In the genomic region with DNA sequence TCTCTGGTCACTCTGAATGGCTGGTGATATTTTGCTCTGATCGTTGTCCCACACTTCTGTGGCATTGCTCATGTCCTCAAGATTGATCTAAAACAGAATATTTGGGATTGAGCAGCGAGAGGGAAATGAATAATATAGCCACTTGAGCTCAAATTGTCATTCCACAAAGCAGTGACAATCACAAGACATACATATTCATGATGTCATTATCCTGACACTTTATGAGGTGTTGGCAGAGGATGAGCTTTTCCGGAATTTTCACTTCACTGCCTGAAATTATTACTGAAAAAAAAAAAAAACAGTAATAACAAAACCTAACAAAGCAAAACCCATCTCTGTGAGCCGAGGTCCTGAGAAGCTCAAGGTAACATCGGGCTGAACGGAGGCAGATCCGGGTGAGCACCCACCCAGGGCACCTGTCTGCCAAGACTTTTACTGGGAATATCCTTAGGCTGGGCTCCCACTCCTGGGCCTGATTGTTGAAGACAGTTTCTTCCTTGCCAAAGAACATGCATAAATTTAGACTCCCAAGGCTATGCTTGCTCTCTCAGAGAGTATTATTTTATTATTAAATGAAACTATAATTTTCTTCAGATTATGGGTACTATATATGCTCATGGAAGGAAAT, we compare ENCODE assay signal across 26 mouse cellular contexts. TPM values are rescaled to one million over a fixed set of nuclear protein-coding genes. Genes with fewer than 3 reads are reported as not detected.
DNase-seq lines count a peak whose midpoint lies in the region; ATAC-seq and TF ChIP-seq lines count a peak whose summit lies in the region.
"Had no signal": no experiment of that assay in that cellular context is flagged by ENCODE, and none has a peak within 500 bp of the region (broad histone marks: within the 10 kb centered on the region; RNA-seq: fewer than 3 reads in every experiment).

No protein-coding gene starts in this region.

- TF ChIP-seq POLR2A in cortical plate, adult 2 months (IDR thresholded peaks at IDR 0.05; ENCODE audit: extremely low read depth, insufficient read depth, low read length): no peak

- no peaks in the 10 kb centered on the region for H3K9me3 ChIP-seq in hindbrain, embryonic 14.5 days (ENCODE audit: control insufficient read depth, low read length)
- no peaks in the 10 kb centered on the region for H3K9me3 ChIP-seq in hindbrain, embryonic 10.5 days
- no peaks in the 10 kb centered on the region for H3K9me3 ChIP-seq in midbrain, postnatal 0 days (ENCODE audit: low read length)
- H3K9me3 ChIP-seq in midbrain, embryonic 16.5 days (replicated peaks; ENCODE audit: control insufficient read depth, low read length, poor library complexity, severe bottlenecking): no peaks in the 10 kb centered on the region
- H3K9me3 ChIP-seq in neural tube, embryonic 14.5 days (ENCODE audit: control insufficient read depth, low read length): no peaks in the 10 kb centered on the region
- H3K9me3 ChIP-seq: heart, embryonic 12.5 days; hindbrain, embryonic 12.5 days had no signal

- no peaks in the 10 kb centered on the region for H3K27me3 ChIP-seq in hindbrain, embryonic 14.5 days (ENCODE audit: control insufficient read depth, insufficient read depth, low read length)
- H3K27me3 ChIP-seq in hindbrain, embryonic 10.5 days (ENCODE audit: insufficient read depth, poor library complexity, severe bottlenecking): no peaks in the 10 kb centered on the region
- H3K27me3 ChIP-seq in midbrain, postnatal 0 days (ENCODE audit: insufficient read depth, low read length): no peaks in the 10 kb centered on the region
- no peaks in the 10 kb centered on the region for H3K27me3 ChIP-seq in midbrain, embryonic 16.5 days (ENCODE audit: control insufficient read depth, insufficient read depth, low read depth, low read length)
- no peaks in the 10 kb centered on the region for H3K27me3 ChIP-seq in neural tube, embryonic 14.5 days (ENCODE audit: control insufficient read depth, insufficient read depth, low read length)
- H3K27me3 ChIP-seq: heart, embryonic 12.5 days; hindbrain, embryonic 12.5 days had no signal

- no peaks in the 10 kb centered on the region; the same call in 1 of the 2 replicates for H3K4me1 ChIP-seq in hindbrain, embryonic 14.5 days (replicated peaks; ENCODE audit: control insufficient read depth, insufficient read depth, low read length)
- no peaks in the 10 kb centered on the region for H3K4me1 ChIP-seq in hindbrain, embryonic 10.5 days (replicated peaks)
- H3K4me1 ChIP-seq in midbrain, postnatal 0 days (ENCODE audit: insufficient read depth, low read length): no peaks in the 10 kb centered on the region
- H3K4me1 ChIP-seq in midbrain, embryonic 16.5 days (ENCODE audit: control insufficient read depth, insufficient read depth, low read length): no peaks in the 10 kb centered on the region
- peaks cover 4% of the 10 kb centered on the region for H3K4me1 ChIP-seq in cortical plate, adult 2 months (ENCODE audit: control insufficient read depth, insufficient read depth, low read length)
- no peaks in the 10 kb centered on the region for H3K4me1 ChIP-seq in neural tube, embryonic 14.5 days (ENCODE audit: control insufficient read depth, insufficient read depth, low read length)
- H3K4me1 ChIP-seq: heart, embryonic 12.5 days; hindbrain, embryonic 12.5 days had no signal

- no peak overlapping the region for H3K9ac ChIP-seq in hindbrain, embryonic 14.5 days
- no peak overlapping the region for H3K9ac ChIP-seq in midbrain, postnatal 0 days (replicated peaks; ENCODE audit: low read length, poor library complexity, severe bottlenecking)
- H3K9ac ChIP-seq in midbrain, embryonic 16.5 days (ENCODE audit: low read depth, low read length): no peak overlapping the region
- no peak overlapping the region for H3K9ac ChIP-seq in neural tube, embryonic 14.5 days (replicated peaks; ENCODE audit: low read depth, low read length)
- H3K9ac ChIP-seq: heart, embryonic 12.5 days; hindbrain, embryonic 12.5 days had no signal

- ATAC-seq in hindbrain, embryonic 14.5 days (ENCODE audit: low FRiP score): no peak
- ATAC-seq in midbrain, postnatal 0 days (ENCODE audit: low FRiP score): no peak
- ATAC-seq in midbrain, embryonic 16.5 days: no peak
- peak; percentile 51; the same call in 1 of the 2 replicates for ATAC-seq in neural tube, embryonic 14.5 days (ENCODE audit: low read depth)
- ATAC-seq: activated CD4-positive, CD25-positive, alpha-beta regulatory T cell, adult 4 months had no signal

- H3K36me3 ChIP-seq in hindbrain, embryonic 14.5 days (replicated peaks; ENCODE audit: control insufficient read depth, insufficient read depth): no peaks in the 10 kb centered on the region
- H3K36me3 ChIP-seq in hindbrain, embryonic 10.5 days: no peaks in the 10 kb centered on the region
- H3K36me3 ChIP-seq in midbrain, postnatal 0 days (ENCODE audit: insufficient read depth, low read length): no peaks in the 10 kb centered on the region
- no peaks in the 10 kb centered on the region for H3K36me3 ChIP-seq in midbrain, embryonic 16.5 days (ENCODE audit: control insufficient read depth, insufficient read depth, low read length)
- no peaks in the 10 kb centered on the region for H3K36me3 ChIP-seq in neural tube, embryonic 14.5 days (ENCODE audit: control insufficient read depth, insufficient read depth, low read length)
- H3K36me3 ChIP-seq: heart, embryonic 12.5 days; hindbrain, embryonic 12.5 days had no signal

- DNase-seq in hindbrain, embryonic 14.5 days (ENCODE audit: low spot score): no peak
- no peak for DNase-seq in hindbrain, embryonic 10.5 days (ENCODE audit: low spot score)
- DNase-seq in midbrain, postnatal 0 days (ENCODE audit: low spot score): no peak
- no peak for DNase-seq in c-Kit-positive CD71-positive TER-119-positive erythroid progenitor cells, embryonic 14.5 days (ENCODE audit: low spot score)
- DNase-seq: adrenal gland, adult 8-10 months; cerebellum, adult 8-10 months; cerebellum, postnatal 36 days; gastrocnemius, postnatal 25 days; heart, adult 18-20 months; heart, postnatal 10 days; kidney, adult 8-10 months; kidney, postnatal 10 days; layer of hippocampus, postnatal 36 days; lung, postnatal 4 days had no signal

- TF ChIP-seq CTCF in midbrain, postnatal 0 days (IDR thresholded peaks at IDR 0.05): no peak
- TF ChIP-seq CTCF in cortical plate, adult 2 months (IDR thresholded peaks at IDR 0.05; ENCODE audit: extremely low read depth, insufficient read depth, low read length): no peak

- H3K4me2 ChIP-seq in hindbrain, embryonic 14.5 days (replicated peaks): no peak overlapping the region
- no peak overlapping the region for H3K4me2 ChIP-seq in midbrain, postnatal 0 days (ENCODE audit: low read depth, low read length, poor library complexity, severe bottlenecking)
- H3K4me2 ChIP-seq in midbrain, embryonic 16.5 days (ENCODE audit: low read length): no peak overlapping the region
- no peak overlapping the region for H3K4me2 ChIP-seq in neural tube, embryonic 14.5 days (ENCODE audit: low read depth, low read length)
- H3K4me2 ChIP-seq: heart, embryonic 12.5 days; hindbrain, embryonic 12.5 days had no signal

- 76% methylated on average over 7 of the region's 7 CpGs for WGBS in hindbrain, embryonic 14.5 days
- 91% methylated on average over 7 of the region's 7 CpGs for WGBS in hindbrain, embryonic 10.5 days
- WGBS in midbrain, postnatal 0 days: 75% methylated on average over 7 of the region's 7 CpGs
- 73% methylated on average over 7 of the region's 7 CpGs for WGBS in midbrain, embryonic 16.5 days
- WGBS in neural tube, embryonic 14.5 days: 56% methylated on average over 7 of the region's 7 CpGs

- H3K27ac ChIP-seq in hindbrain, embryonic 14.5 days: 0 out of 2 replicates have a peak overlapping the region, but pooled peaks have one; percentile 20
- H3K27ac ChIP-seq in hindbrain, embryonic 10.5 days: no peak overlapping the region
- 0 out of 2 replicates have a peak overlapping the region, but pooled peaks have one; percentile 9 for H3K27ac ChIP-seq in midbrain, postnatal 0 days (ENCODE audit: low read depth, low read length)
- no peak overlapping the region for H3K27ac ChIP-seq in midbrain, embryonic 16.5 days (ENCODE audit: low read length)
- peak overlapping the region; percentile 70; the same call in 1 of the 2 replicates for H3K27ac ChIP-seq in cortical plate, adult 2 months (ENCODE audit: insufficient read depth, low read length)
- H3K27ac ChIP-seq in neural tube, embryonic 14.5 days (ENCODE audit: low read depth, low read length): no peak overlapping the region; the same call in 1 of the 2 replicates
- H3K27ac ChIP-seq: hindbrain, embryonic 12.5 days; stomach, postnatal 0 days had no signal

- no peak overlapping the region for H3K4me3 ChIP-seq in hindbrain, embryonic 14.5 days (replicated peaks; ENCODE audit: low read length)
- H3K4me3 ChIP-seq in hindbrain, embryonic 10.5 days: no peak overlapping the region
- H3K4me3 ChIP-seq in midbrain, postnatal 0 days (ENCODE audit: low read depth, low read length): no peak overlapping the region
- no peak overlapping the region for H3K4me3 ChIP-seq in midbrain, embryonic 16.5 days (ENCODE audit: low read depth, low read length)
- H3K4me3 ChIP-seq in cortical plate, adult 2 months (ENCODE audit: insufficient read depth, low read length): no peak overlapping the region
- H3K4me3 ChIP-seq in neural tube, embryonic 14.5 days (ENCODE audit: low read depth, low read length): no peak overlapping the region
- H3K4me3 ChIP-seq: heart, embryonic 12.5 days; hindbrain, embryonic 12.5 days had no signal

RNA-seq across cellular contexts. Expression of a gene that starts 53.4 kb away (rescaled TPM):
- polyA plus RNA-seq in hindbrain, embryonic 14.5 days (2014; fragmentation: Nextera tagmentation; extraction: Ambion mirVana): 0.20 TPM in 1 of 2 replicates, not detected in the other
- not detected in 2 replicates for polyA plus RNA-seq in hindbrain, embryonic 10.5 days (2016; fragmentation: Nextera tagmentation; extraction: Ambion mirVana)
- total RNA-seq in midbrain, postnatal 0 days (2014; rRNA removed): not detected in 2 replicates
- polyA plus RNA-seq in midbrain, postnatal 0 days (2015; fragmentation: Nextera tagmentation; extraction: Ambion mirVana): 0.15 TPM in 1 of 2 replicates, not detected in the other
- polyA plus RNA-seq in midbrain, embryonic 16.5 days (2015; fragmentation: Nextera tagmentation; extraction: Ambion mirVana): 0.31 TPM in 1 of 2 replicates, not detected in the other
- 0.38 and 0.50 TPM in 2 replicates for polyA plus RNA-seq in cortical plate, adult 2 months (2012; rRNA removed)
- polyA plus RNA-seq in neural tube, embryonic 14.5 days (2014; fragmentation: Nextera tagmentation; extraction: Ambion mirVana): 0.46 and 1.4 TPM in 2 replicates
- total RNA-seq: adrenal gland, adult 8-10 months; layer of hippocampus, adult 18-20 months; liver, adult 2 months; megakaryocyte-erythroid progenitor cell, adult 5-6 weeks had no signal
- polyA plus RNA-seq: activated CD4-positive, CD25-positive, alpha-beta regulatory T cell, adult 4 months; C2C12; intestine, embryonic 14.5 days; liver, adult 2 months had no signal

Comparison
In these comparisons a context has a peak if more than half of its experiments do, and no peak if none do; other contexts are left out.
1. H3K27ac ChIP-seq: peak in hindbrain, embryonic 14.5 days (single experiment), midbrain, postnatal 0 days (single experiment) and cortical plate, adult 2 months (single experiment); none in hindbrain, embryonic 10.5 days (single experiment), midbrain, embryonic 16.5 days (single experiment) and neural tube, embryonic 14.5 days (single experiment).